31 mouse cellular contexts compared by ENCODE assay signal in genomic region chr16:37261678-37262077, GRCm38 (mm10).
"Had no signal": no experiment of that assay in that cellular context is flagged by ENCODE, and none has a peak within 500 bp of the region (broad histone marks: within the 10 kb centered on the region; RNA-seq: fewer than 3 reads in every experiment).

No protein-coding gene starts in this region.

- DNase-seq: heart, postnatal 10 days; heart, postnatal 14 days; heart, postnatal 36 days; heart, postnatal 4 days; kidney, adult 11 months; kidney, adult 18-20 months; kidney, adult 2 months; kidney, adult 8-10 months; kidney, adult 9 months; kidney, postnatal 10 days; kidney, postnatal 14 days; kidney, postnatal 36 days; kidney, postnatal 4 days; layer of hippocampus, adult 9-11 months; layer of hippocampus, postnatal 36 days had no signal

- H3K27me3 ChIP-seq: heart, embryonic 12.5 days; heart, embryonic 13.5 days; heart, embryonic 15.5 days; hindbrain, embryonic 12.5 days; hindbrain, embryonic 13.5 days; hindbrain, embryonic 15.5 days; intestine, embryonic 15.5 days; kidney, embryonic 15.5 days had no signal

- H3K9me3 ChIP-seq: heart, embryonic 10.5 days; heart, embryonic 12.5 days; heart, embryonic 13.5 days; heart, embryonic 15.5 days; hindbrain, embryonic 10.5 days; hindbrain, embryonic 12.5 days; hindbrain, embryonic 13.5 days; hindbrain, embryonic 15.5 days; intestine, embryonic 15.5 days; kidney, embryonic 15.5 days had no signal

- H3K27ac ChIP-seq: heart, embryonic 10.5 days; heart, embryonic 13.5 days; heart, embryonic 15.5 days; hindbrain, embryonic 10.5 days; hindbrain, embryonic 12.5 days; hindbrain, embryonic 13.5 days; hindbrain, embryonic 14.5 days; hindbrain, embryonic 15.5 days; hindbrain, postnatal 0 days; intestine, embryonic 15.5 days; kidney, embryonic 15.5 days; kidney, postnatal 0 days; layer of hippocampus, adult 2 months; left cerebral cortex, adult 2 months had no signal

- H3K4me3 ChIP-seq: heart, embryonic 10.5 days; heart, embryonic 12.5 days; heart, embryonic 13.5 days; heart, embryonic 15.5 days; hindbrain, embryonic 10.5 days; hindbrain, embryonic 12.5 days; hindbrain, embryonic 13.5 days; hindbrain, embryonic 15.5 days; intestine, embryonic 15.5 days; kidney, embryonic 15.5 days; layer of hippocampus, adult 2 months; left cerebral cortex, adult 2 months had no signal

- H3K36me3 ChIP-seq: heart, embryonic 10.5 days; heart, embryonic 12.5 days; heart, embryonic 13.5 days; heart, embryonic 15.5 days; hindbrain, embryonic 10.5 days; hindbrain, embryonic 12.5 days; hindbrain, embryonic 13.5 days; hindbrain, embryonic 15.5 days; intestine, embryonic 15.5 days; kidney, embryonic 15.5 days had no signal

- H3K4me2 ChIP-seq: heart, embryonic 11.5 days; heart, embryonic 12.5 days; heart, embryonic 13.5 days; heart, embryonic 15.5 days; hindbrain, embryonic 12.5 days; hindbrain, embryonic 13.5 days; hindbrain, embryonic 14.5 days; hindbrain, embryonic 15.5 days; intestine, embryonic 15.5 days; kidney, embryonic 15.5 days had no signal

- H3K9ac ChIP-seq: heart, embryonic 12.5 days; heart, embryonic 13.5 days; heart, embryonic 15.5 days; hindbrain, embryonic 12.5 days; hindbrain, embryonic 13.5 days; hindbrain, embryonic 14.5 days; hindbrain, embryonic 15.5 days; intestine, embryonic 15.5 days; kidney, embryonic 15.5 days had no signal

- H3K4me1 ChIP-seq: heart, embryonic 10.5 days; heart, embryonic 12.5 days; heart, embryonic 13.5 days; heart, embryonic 15.5 days; hindbrain, embryonic 10.5 days; hindbrain, embryonic 12.5 days; hindbrain, embryonic 13.5 days; hindbrain, embryonic 15.5 days; intestine, embryonic 15.5 days; kidney, embryonic 15.5 days had no signal
